Mouse (Mus musculus): ENCODE results near the gene Adgrf1.
A peak's percentile ranks its signal among the peaks of the same experiment; 100 is the strongest.
"Not testable (repeated sequence)": the region's sequence is repeated elsewhere in the genome, so short reads cannot be mapped to it uniquely, and the experiment has no call there.

Adgrf1 gene

DNA sequence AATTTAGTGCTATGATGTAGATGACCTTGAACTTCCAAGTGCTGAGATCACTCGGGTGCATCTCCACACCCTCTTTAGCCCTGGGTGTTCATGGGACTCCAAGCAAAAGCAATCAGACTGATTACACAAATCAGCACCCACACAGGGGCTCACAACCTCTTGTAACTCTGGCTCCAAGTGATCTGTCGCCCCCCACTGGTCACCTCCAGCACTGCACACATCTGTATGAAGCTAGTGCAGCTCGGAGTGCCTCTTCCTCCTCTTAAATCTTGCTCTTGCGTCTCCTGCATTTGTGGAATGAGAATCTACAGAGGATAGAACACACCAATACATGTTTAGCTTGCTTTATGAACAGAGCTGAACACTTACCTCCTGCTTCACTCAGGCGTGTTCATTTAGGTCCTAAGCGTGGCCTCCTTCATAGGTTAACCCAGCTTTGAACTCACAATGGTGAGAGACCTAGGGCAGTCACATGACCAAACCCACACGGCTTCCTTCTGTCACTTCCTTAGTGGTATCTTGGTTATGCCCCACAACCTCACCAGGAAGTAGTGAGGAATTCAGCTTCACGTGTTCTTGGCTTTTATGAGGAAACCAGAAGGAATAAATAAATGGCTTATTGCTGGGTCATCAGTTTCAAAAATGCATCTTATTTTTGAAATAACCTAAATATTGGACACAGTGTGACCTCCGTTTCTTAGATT lies 2.9 kb upstream of the Adgrf1 start:
- no peak for DNase-seq

DNA sequence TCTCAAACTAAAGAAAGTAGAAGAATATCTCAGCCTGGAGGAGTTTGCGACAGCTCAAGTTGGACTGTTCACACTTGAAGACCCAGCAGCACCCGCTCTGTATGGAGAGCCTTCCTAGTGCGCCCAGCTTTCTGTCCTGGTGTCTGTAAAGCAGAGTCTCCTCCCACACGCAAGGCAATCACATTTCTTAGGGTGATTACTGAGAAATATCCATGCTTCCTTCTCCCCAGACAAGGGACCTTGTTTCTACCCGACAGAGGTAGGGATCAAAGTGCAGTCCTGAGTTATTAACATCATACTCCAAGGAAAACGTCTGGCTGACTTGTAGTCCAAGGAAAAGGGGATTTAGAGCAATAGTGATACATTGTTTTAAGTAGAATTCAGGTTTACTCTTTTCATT lies 6.1 kb downstream of the Adgrf1 start:
- DNase-seq, result no peak

DNA sequence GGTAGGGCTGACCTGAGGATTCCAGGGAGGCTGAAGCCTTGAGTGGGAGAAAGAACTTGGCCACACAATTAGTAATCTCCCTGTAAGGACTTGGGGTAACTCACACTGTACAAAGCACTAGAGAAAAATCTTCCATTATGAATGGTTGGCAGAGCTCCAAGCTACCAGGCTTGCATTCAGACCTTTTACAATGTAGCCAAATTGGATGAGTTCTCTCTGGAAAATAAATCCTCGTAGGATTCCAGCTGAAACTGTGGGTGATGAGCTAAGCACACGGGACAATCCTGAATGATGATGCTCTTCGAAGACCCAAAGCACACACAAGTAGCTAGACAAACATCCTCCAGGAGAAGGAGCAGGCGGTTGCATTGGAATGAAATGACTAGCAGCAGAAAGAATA lies 7.1 kb downstream of the Adgrf1 start:
- DNase-seq, result no peak

DNA sequence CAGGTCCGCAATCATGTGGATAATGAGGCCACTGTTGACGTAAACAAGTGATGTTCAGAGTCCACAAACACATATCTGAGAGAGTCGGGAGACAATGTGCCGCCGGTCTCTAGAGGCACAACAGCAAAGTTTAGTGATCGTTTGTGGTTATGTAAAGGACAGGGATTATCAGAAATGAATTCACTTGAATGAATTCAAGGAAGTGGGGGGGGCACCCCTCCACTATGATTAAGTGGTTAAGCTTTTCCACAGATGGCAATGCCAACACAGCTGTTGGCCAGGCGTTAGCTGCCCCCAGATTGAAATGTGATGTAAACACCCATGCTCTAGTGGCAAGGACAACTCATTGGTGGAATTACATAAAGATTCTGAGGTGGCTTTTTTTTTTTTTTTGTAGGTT lies 9.5 kb downstream of the Adgrf1 start:
- DNase-seq, result no peak

DNA sequence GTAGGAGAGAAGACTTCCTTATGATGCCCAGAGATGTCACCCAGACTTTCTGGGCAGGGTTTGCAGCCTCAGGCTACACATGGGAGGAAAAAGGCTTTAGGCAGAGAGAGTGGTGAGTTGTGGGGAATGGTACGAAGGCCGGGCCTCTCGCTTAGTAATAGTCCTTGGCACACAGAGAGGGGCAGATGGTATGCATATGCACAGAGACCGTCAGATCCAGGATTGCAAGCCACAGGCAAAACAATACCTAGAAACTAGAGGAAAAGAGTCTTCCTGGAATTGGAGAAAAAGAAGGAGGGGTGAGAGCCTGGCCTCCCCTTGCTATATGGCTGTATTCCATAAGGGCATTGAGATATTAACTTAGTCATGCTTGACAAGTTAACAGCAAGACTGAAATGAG lies 12.2 kb downstream of the Adgrf1 start:
- DNase-seq, result peak; percentile 35

DNA sequence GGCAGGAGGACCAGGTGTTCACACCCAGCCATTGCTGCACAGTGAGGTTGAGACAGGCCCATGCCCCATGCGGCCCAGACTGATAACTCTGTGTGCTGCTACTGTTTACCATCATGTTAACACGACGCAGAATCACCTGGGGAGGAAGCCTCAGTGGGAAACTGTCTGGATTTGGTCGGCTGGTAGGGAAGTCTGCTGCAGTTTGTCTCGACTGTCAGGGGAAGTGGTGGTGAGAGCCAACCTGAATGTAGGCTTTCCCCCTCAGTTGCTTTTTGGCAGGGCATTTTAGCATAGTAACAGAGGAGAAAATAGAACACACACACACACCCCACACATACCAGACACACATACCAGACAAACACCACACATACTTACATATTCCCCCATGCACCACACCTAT lies 12.7 kb downstream of the Adgrf1 start:
- no peak for DNase-seq

DNA sequence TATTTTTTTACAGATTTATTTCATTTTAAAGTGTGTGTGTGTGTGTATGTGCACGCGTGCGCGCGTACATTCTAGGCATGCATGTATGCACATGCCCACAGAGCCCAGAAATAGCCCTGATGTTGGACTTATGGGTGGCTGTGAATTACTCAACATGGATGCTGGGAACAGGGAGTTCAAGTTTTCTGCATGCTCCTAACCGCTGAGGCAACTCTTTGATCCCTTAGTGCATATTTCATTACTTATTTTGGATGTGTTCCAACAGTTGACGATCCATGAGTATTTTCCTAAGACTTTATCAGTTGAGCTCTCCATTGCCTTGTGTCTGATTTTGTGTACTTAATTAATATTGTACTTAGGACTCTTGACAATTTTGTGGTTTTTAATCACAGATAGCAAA lies 29.4 kb downstream of the Adgrf1 start:
- DNase-seq, result no peak

DNA sequence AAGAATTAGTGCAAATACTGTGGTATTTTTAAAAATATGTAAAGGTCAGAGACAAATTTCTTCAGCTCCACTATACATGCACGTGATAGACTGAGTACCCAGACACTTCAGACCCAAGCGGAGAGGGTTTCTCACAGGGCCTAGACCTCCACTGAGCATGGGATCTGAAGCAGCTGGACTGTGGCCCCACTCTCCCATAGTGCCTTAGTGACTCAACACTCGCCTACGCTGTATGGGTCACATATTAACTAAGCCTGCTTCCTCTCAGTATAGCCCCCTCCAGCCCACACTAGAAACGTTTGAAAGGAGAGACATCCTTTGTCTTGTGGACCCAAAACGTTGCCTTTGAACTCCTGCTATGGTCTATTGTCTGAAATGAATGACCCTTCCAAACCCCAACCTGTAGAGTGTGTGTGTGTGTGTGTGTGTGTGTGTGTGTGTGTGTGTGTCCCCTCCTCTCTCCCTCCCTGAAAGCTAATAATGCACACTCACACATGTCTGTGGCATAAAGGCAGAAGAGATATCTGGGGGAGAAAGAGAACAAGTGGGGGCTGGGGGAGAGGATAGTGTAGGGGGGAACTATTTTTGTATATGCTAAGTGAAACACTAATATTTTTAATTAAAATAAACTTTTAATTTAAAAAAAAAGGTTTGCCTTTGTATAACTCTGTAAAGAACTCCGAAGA lies 56.0 kb downstream of the Adgrf1 start:
- no peak for DNase-seq

DNA sequence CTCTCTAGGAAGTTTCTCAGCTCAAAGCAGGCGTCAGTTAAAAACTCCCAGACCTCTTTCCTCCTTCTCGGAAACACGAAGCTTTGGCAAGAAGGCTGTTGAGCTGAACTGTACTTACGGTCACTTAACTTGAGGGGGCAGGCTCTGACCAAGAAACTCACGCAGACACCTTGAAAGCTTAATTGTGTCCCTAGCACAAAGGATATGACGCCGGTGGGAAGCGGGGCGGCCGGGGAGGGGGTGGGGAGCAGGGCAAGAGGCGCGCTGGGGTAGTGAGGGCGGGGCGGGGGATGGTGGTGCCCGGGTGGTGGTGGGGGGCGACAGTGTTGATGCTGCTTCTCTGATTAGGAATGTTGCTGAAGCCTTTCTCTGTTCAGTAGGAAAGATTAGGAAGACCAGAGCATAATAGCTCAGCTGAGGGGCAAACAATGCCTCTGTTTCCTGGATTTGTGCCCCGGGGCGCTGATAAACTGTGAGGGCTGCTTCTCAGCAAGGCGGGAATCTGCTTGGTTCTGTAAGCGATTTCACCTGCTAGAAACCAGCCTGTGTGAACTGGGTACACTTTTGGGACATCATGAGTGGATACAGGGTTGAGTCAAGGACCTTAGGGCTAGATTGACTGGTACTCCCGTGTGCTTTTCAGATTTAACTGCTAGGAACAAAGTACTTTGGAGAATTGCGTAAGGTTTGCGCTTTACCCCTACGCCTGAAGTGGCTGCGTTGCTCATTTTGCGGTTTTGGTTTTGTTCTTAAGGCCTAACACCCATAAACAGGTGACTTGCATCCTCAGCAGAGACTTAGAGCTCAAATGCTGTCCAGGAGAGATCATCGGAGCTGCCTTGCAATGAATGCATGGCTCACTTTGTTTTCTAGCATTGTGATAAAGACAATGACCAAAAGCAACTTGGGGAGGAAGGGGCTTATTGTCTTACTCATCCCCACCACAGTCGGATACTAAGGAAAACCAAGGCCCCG lies 56.9 kb downstream of the Adgrf1 start:
- DNase-seq, result no peak

DNA sequence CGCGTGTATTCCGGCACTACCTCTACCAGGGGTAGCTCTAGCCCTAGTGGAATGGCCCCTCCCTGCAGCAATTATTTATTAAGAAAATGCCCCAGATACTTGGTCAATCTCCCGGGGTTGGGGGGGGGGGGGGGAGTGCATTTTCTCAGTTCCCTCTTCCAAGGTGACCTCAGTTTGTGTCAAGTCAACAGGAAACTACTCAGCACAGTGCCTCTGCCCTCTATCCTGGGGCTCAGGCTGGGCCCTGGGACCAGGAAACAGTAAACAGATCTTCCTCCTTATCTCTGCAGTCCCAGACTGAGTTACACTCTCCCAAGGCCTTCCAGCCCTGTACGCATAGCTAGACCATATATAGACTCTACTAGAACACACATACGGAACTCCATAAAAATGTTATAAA lies 57.7 kb downstream of the Adgrf1 start:
- DNase-seq, result no peak

DNA sequence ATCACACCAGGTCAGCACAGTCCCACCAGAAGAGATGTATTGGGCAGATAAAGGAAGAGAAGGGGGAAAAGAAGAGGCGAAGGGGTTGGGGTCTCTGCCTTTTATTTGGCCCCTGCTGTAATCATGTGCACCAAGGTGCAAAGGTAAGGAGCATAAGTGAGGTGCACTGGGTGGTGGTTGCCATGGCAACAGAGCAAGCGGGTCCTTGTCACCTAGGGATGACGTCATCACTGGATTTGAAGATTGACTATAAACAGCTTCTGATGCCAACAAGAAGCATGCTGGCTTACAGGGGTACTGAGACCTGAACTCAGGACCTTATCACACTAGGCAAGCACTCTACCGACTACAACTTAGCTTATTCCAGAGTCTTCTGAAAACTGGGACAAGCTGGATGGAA lies 59.1 kb downstream of the Adgrf1 start:
- DNase-seq, result no peak

DNA sequence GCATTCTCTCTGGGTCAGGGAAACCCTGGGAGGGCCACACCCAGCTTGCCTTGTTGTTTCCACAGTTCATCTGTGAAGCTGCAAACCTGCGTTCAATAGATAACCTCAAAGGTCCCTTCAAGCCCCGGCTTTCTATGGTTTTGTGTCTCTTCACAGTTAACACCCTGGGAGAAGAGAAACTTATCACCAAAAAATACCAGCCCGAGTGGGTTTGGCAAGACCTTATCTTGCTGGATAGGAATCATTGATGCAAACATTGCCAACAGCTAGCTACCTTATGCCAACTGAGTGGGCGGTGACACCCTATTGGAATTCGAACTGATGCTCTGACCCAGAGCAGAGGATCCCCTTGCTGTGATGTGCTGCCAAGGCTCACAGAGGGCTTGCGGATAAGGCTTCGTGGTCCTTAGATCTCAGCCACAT lies 59.6 kb downstream of the Adgrf1 start:
- no peak for DNase-seq

DNA sequence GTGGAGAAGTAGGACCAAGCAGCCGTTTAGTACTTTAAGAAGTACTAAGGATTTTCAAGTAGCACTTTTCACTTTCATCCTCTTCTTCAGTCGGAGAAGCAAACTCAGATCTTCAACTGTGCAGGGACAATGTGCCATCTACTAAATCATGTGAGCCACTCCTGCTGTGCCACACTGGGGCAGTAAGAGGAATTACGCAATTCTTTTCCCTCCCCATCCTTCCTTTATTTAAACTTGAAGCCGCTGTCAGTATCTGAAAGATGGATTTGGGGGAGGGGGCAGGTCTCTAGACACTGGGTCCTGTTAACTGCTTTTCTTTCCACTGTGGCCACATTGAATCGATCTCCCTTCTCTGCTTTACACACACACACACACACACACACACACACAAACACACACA lies 62.6 kb downstream of the Adgrf1 start:
- DNase-seq, result no peak

DNA sequence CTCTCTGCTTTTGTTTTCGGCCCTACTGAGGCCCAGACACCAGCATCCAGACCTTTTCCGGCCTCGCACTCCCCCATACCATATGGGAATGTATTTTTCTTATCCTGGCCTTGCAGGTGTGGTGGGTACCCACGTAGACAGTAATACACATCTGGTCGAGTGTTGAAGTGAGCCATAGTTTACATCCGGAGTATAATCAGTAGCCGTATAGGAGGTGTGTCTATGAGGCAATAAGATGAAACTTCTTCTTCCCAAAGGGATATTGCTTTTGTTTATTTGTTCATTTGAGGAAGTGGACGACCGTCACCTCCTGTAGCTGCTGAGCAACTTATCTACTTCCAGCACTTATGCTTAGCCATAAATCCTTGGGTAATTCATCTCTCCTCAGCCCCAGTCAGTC lies 63.9 kb downstream of the Adgrf1 start:
- DNase-seq, result no peak

DNA sequence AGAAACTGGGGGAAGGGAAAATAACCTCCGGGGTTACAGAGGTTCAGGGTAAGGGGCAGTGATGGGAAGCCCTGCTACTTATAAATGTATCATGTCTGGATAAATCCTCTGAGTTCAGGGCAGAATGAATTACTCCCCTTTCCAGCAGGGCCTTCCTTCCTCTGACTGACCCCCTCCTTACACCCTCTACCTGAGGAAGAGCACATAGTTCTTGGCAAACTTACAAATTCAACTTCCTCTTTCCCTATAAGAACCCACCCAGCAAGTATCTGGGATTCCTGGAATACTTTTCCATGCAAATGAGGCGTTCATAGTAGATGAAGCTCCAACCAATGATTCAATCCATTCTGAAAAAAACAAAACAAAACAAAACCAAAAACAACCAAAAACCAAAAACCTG lies 67.5 kb downstream of the Adgrf1 start:
- no peak for DNase-seq

DNA sequence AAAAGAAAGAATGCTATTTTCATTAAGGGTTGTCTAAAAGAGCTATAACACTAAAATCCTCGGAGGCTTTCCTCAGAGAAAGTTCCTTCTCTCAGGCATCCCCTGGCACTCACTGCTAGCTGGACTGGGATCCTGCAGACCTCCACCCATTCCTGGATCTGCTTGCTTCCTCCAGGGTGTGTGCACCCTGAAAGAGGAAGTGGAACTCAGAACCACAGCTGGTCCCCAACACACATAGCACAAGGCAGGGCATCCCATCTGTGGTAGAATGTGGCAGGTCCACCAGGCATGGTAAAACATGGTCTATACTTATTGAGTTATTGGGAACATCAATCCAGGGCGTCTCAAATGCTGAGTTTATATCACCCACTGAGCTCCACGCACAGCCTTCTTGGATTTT lies 68.2 kb downstream of the Adgrf1 start:
- no peak for DNase-seq

DNA sequence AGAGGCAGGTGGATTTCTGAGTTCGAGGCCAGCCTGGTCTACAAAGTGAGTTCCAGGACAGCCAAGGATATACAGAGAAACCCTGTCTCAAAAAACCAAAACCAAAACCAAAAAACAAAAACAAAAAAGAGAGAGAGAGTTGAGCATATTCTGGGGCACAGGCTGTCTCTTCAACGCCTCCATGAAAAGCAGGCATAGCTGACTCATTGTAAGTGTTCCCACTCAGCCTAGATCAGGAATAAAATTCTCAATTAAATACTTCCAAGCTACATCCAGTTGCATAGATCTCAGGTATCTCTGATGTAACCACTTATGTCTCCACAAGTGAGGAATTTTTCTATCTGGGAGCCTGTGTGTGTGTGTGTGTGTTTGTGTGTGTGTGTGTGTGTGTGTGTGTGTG lies 76.4 kb downstream of the Adgrf1 start:
- DNase-seq, result not testable (repeated sequence)

DNA sequence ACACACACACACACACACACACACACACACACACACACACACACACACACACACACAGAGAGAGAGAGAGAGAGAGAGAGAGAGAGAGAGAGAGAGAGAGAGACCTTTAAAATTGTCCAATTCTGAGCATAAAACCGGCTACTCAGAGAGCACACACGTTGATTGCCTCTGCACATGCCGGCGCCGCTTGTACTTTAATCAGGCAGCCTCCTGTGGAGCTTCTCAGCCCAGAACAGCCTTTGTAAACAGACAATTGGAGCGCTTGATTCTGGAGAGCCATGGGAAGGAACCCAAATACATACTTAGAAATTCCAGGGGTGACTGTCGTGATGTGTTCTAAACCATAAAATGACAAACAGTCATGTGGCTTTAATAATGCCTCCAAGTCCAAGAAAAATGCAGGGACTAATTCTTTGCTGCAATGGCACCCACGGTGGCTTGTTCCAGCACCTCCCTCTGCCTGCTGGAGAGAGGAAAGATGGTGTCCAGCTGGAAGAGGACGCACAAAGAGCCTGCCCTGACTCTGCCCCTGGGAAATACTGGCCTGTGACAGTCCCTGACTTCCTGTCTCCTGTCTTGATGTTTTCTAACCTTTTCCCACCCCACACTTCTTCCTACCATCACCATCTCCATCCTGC lies 87.9 kb downstream of the Adgrf1 start:
- DNase-seq, result no peak

DNA sequence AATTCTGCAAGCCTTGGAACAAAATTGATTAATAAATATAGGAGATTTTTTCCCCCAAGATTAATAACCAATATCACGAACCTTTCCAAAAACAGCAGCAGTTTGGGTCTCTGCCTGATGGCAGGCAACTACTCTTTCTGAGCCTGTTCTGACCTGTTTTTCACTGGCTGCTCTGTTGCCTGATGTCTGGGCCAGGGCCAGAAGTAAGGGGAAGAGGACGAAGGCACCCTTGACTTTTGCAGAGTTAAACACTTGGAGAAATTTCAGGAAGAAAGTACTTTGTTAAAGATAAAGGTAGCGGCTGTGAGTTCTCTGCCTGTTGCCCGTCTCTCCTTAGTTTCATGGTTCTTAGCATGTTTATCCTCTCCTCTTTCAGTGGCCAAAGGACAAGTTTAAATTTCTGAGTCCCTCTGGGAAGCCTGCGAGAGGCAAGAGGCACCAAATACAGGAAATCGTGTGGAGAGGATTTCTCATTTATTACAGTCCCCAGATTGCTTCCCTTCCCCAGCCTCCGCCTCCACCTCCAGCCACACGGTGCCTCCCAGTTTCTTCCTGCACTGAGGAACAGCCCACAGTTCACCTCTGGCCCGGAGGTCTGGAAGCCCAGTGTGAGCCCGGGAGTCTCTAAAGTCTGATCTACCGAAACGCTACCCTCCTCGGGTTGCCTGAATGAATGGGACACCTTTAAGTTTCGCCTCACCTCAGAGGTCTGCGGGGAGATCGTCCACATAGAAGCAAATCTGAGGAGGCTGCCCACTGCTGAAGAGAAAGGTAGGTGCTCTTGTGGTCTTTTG lies 89.9 kb downstream of the Adgrf1 start, which contains the start of gene Adgrf5:
Adgrf5 (plus strand) TSS at position 626 of the 794 bp plus-strand sequence.
- no peak for DNase-seq

DNA sequence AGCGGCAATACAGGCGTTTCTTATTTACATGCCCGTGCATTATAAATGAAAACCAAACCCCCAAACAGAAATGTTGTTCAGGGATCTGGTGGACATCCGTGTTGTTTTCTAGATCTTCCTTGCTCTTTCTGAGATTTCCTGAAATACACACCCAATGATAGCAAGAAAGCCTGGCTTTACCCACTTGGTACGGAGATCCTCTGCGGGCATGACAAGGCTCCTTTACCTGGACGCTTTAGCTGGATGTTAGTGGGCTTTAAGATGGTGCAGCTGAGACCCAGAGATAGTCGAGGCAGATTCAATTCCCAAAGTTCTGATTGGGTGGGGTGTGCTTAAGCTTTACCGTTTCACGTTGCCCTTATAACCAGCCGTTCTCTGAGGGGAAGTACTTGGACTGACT lies 90.9 kb downstream of the Adgrf1 start:
- no peak for DNase-seq

DNA sequence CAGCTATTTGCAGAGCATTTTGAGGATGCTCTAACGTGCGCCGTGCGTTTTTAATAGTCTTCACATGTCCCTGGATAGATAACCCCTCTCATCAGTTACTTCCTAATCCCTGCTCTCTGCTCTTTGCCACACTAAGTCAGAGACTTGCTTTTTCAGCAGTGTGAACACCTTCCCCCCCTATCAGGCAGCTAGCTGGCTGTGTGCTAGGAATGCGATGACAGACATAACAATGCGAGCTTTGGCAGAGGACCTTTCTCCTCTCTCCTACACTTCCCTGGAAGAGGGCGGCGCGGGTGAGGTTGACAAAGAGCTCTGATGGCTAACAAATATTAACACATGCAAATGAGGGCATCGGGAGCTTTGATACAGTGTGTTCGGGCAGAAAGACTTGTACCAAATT lies 92.2 kb downstream of the Adgrf1 start:
- no peak for DNase-seq

DNA sequence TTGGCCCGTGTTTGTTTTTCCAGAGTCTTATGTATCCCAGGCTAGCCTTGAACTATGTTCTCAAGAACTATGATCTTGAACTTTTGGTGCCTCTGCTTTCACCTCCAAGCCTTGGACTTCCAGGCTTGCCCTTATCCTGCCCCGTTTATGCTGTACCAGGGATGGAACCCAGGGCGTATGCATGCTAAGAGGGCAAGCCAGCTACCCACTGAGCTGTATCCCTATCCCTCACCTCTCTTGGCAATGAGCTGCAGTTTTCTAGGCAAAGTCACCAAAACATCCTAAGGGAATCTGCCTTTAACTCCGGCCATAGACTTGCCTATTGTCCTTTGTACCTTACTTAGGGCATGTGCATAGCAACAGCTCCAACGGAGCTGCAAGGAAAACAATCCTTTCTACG lies 92.8 kb downstream of the Adgrf1 start:
- no peak for DNase-seq
